Mouse (Mus musculus): ENCODE data around the gene Etl4.

GRCm38 (mm10) chr2:20692898-20693297 lies 783.3 kb downstream of the Etl4 start:
- no peak for TF ChIP-seq CTCF (IDR thresholded peaks at IDR 0.05; ENCODE audit: low read depth, low read length)
- TF ChIP-seq POLR2A (IDR thresholded peaks at IDR 0.05; ENCODE audit: insufficient read depth, low read length) = no peak
- no peak for TF ChIP-seq EP300 (IDR thresholded peaks at IDR 0.05; ENCODE audit: insufficient read depth, low read depth, low read length)
